Mouse (Mus musculus): ENCODE data around the gene Rad52.

DNA sequence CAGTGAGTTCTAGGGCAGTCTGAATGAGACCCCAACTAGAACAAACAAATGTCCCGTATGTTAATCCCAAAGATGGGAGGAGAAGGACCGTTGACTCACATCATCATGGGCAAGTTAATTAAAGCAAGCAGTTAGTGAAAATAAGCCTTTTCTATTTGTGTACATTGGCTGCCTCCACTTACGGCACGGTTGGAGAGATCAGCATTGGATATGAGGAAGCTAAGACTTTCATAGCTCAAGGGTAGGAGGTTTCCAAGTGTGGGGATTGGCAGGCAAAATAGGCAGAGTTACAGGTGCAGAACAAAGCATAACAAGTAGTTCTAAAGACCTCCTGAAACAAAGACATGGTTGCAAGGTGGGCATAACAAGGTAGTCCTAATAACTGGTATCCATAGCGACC is 3.0 kb downstream of the Rad52 start:
- TF ChIP-seq CTCF (IDR thresholded peaks at IDR 0.05; ENCODE audit: low read depth, low read length): no peak
- TF ChIP-seq POLR2A (IDR thresholded peaks at IDR 0.05; ENCODE audit: extremely low read depth, insufficient read depth, low read length): no peak
